ENCODE assay signal across 22 mouse cellular contexts in the genomic region with DNA sequence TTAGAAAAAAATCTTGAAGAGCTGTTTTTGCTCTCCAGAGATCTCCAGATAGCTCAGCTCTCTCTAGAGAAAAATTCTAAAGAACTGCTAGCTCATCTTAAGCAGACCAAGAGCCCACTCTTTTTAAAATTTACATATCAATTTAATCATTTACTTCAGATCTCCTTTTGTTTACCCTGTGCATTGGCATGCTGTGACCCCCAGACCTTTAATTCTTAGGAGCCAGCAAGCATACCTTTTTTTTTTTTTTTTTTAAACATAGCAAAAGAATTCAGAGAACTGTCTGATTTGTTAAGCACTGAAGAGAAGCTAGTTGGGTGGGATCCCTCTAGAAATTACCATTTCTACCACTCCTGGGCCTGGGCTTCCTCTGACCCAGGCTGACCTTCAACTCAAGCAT.
DNase-seq lines count a peak whose midpoint lies in the region; TF ChIP-seq lines count a peak whose summit lies in the region.
"Had no signal": no experiment of that assay in that cellular context is flagged by ENCODE, and none has a peak within 500 bp of the region (broad histone marks: within the 10 kb centered on the region; RNA-seq: fewer than 3 reads in every experiment).

No protein-coding gene starts in this region.

- no peaks in the 10 kb centered on the region for H3K9me3 ChIP-seq in ES-E14 (ENCODE audit: control insufficient read depth, insufficient read depth, low read depth, low read length)

- no peak overlapping the region for H3K9ac ChIP-seq in ES-E14 (ENCODE audit: insufficient read depth, low read depth, low read length, poor library complexity, severe bottlenecking)

- no peaks in the 10 kb centered on the region for H3K36me3 ChIP-seq in ES-E14 (ENCODE audit: control insufficient read depth, insufficient read depth, low read length, poor library complexity, severe bottlenecking)
- H3K36me3 ChIP-seq: G1E had no signal

- in situ Hi-C loops in ES-E14 (cut with MboI; ENCODE audit: low sequenced_read_pairs in 2 of 2, unreplicated experiment in 2 of 2) = no loop called here

- no peak overlapping the region for H3K4me3 ChIP-seq in ES-E14 (ENCODE audit: insufficient read depth in 1 of 2, low read depth in 1 of 2, low read length in 2 of 2, poor library complexity in 1 of 2, severe bottlenecking in 1 of 2)

- DNase-seq in ES-CJ7 (ENCODE audit: low read depth, low spot score) = peak; percentile 54
- no peak for DNase-seq in ES-E14 (ENCODE audit: low read depth, low spot score)
- peak; percentile 72 for DNase-seq in R1 (ENCODE audit: low read depth, low spot score)
- DNase-seq in ZHBTc4 (ENCODE audit: low read depth, low spot score) = peak; percentile 58
- no peak for DNase-seq in ovary, adult 18-20 months (ENCODE audit: low spot score)
- no peak for DNase-seq in right cerebral cortex, adult 2 months (ENCODE audit: low spot score in 2 of 2)
- no peak for DNase-seq in lung, postnatal 14 days
- DNase-seq in lung, postnatal 36 days = no peak
- DNase-seq: adrenal gland, adult 2 months; adrenal gland, adult 8-10 months; adrenal gland, postnatal 10 days; adrenal gland, postnatal 14 days; adrenal gland, postnatal 25 days; adrenal gland, postnatal 36 days; B cell, adult 2 months; cerebellum, adult 11 months; cerebellum, adult 11-12 months; cerebellum, adult 18-20 months; cerebellum, adult 2 months; cerebellum, adult 8-10 months; cerebellum, adult 9-10 months had no signal

- no peak overlapping the region for H3K27ac ChIP-seq in ES-E14 (ENCODE audit: insufficient read depth, low read depth, low read length, poor library complexity, severe bottlenecking)

- no peaks in the 10 kb centered on the region for H3K4me1 ChIP-seq in ES-E14 (ENCODE audit: control insufficient read depth in 2 of 2, insufficient read depth in 2 of 2, low read length in 2 of 2, poor library complexity in 1 of 2)

TF ChIP-seq in ES-E14, 5 proteins besides CTCF, POLR2A, EP300 and RAD21:
- no peak for TF ChIP-seq ZC3H11A (IDR thresholded peaks at IDR 0.05; ENCODE audit: borderline replicate concordance, low read depth, low read length)
- TF ChIP-seq HCFC1 (IDR thresholded peaks at IDR 0.05; ENCODE audit: borderline replicate concordance, insufficient read depth, low read length) = no peak
- no peak for TF ChIP-seq CHD2 (IDR thresholded peaks at IDR 0.05; ENCODE audit: low read depth, low read length)
- TF ChIP-seq ZNF384 (IDR thresholded peaks at IDR 0.05; ENCODE audit: low read depth, low read length) = peak; percentile 91
- TF ChIP-seq MAFK (IDR thresholded peaks at IDR 0.05; ENCODE audit: insufficient read depth, low read depth, low read length) = 0 out of 2 replicates have a peak, but pooled peaks have one; percentile 39

Comparison
In these comparisons a context has a peak if more than half of its experiments do, and no peak if none do; other contexts are left out.
1. DNase-seq: peak in ES-CJ7 (single experiment), R1 (single experiment) and ZHBTc4 (single experiment); none in ES-E14 (single experiment), ovary, adult 18-20 months (single experiment), right cerebral cortex, adult 2 months (0 of 2), lung, postnatal 14 days (single experiment) and lung, postnatal 36 days (single experiment).